Mouse (Mus musculus): ENCODE data around the gene Fhod1.

- TF ChIP-seq EP300 (IDR thresholded peaks at IDR 0.05; ENCODE audit: low read depth) (no peak), CTCF (IDR thresholded peaks at IDR 0.05; ENCODE audit: low read depth) (no peak)
Measured at GRCm38 (mm10) chr8:105308428-105308827, 39.3 kb downstream of the Fhod1 start.

Data from liver, postnatal 0 days (tissue).